Mouse (Mus musculus) olfactory bulb, adult 2 months (tissue): Measurements from ENCODE around the gene Arhgap10.

Experiments used
- CTCF ChIP-seq: fragments of 200-500 bp; IDR thresholded peaks from 2 replicates; pipeline ENCODE4 v1.5.1; 2012; ENCODE audit warnings: low read depth, mild to moderate bottlenecking, low read length, moderate library complexity; ENCODE audit not compliant: insufficient read depth
- POLR2A ChIP-seq: fragments of 200-500 bp; IDR thresholded peaks from 2 replicates; pipeline ENCODE4 v1.6.1; 2012; ENCODE audit warnings: mild to moderate bottlenecking, low read depth, low read length, moderate library complexity; ENCODE audit not compliant: insufficient read depth

DNA sequence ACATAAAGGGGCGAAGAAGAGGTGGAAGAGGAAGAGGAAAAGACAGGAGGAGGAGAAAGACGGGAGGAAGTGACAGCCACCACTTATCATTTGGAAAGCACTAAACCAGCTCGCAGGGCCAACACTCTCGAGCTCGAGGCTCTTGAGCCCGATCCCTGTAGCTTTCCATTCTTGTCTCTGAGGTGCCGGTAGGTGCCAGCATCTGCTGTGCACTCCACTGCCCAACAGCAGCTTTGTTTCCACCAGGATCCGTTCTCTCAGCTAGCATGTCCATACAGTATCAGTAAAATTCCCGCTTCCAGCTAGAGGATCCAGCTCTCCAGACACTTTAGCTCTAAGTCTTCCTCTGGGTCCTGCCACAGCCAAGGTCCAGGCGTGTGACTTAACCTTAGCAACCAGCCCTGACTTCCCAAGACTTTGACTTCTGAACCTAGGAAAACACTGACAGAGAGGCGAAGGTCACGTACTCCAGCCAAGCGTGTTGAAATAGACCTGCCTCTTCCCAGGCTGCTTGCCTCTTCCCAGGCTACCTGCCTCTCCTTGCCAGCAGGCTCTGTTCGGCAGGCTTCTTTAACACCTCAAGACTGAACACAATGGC lies 6.4 kb upstream of the Arhgap10 start:
- TF ChIP-seq POLR2A: no peak
- no peak for TF ChIP-seq CTCF
